ENCODE assay signal across 9 mouse cellular contexts in the genomic region with DNA sequence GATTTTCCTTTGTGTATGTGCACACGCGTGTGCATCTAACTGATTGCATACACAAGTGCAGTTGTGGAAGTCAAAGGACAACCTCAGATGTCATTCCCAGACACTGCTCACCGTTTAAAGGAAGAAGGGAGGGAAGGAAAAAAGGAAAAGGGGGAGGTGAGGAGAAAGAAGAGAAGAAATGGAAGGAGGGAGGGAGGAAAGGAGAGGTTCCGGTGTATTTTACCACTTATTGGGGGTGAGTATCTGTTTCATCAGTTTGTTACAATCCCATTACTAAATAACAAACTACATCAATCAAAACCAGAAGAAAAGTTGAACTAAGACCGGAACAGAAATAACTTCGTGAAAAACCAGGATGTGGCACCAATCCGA. TPM values are rescaled to one million over a fixed set of nuclear protein-coding genes. Genes with fewer than 3 reads are reported as not detected.
DNase-seq lines count a peak whose midpoint lies in the region; ATAC-seq and TF ChIP-seq lines count a peak whose summit lies in the region.
"Had no signal": no experiment of that assay in that cellular context is flagged by ENCODE, and none has a peak within 500 bp of the region (broad histone marks: within the 10 kb centered on the region; RNA-seq: fewer than 3 reads in every experiment).

No protein-coding gene starts in this region.

- peaks cover 23% of the 10 kb centered on the region for H3K36me3 ChIP-seq in heart, embryonic 10.5 days
- peaks cover 10 to 33% of the 10 kb centered on the region in 2 experiments for H3K36me3 ChIP-seq in CH12.LX (replicated peaks in 1 of 2; ENCODE audit: control insufficient read depth in 1 of 2, insufficient read depth in 1 of 2, low read length in 1 of 2)
- peaks cover 17% of the 10 kb centered on the region for H3K36me3 ChIP-seq in forebrain, embryonic 15.5 days
- H3K36me3 ChIP-seq in liver, embryonic 16.5 days (ENCODE audit: control insufficient read depth, insufficient read depth): peaks cover 9% of the 10 kb centered on the region

- no peaks in the 10 kb centered on the region for H3K27me3 ChIP-seq in heart, embryonic 10.5 days (ENCODE audit: insufficient read depth, poor library complexity, severe bottlenecking)
- no peaks in the 10 kb centered on the region for H3K27me3 ChIP-seq in CH12.LX (replicated peaks)
- H3K27me3 ChIP-seq in forebrain, embryonic 15.5 days: no peaks in the 10 kb centered on the region
- no peaks in the 10 kb centered on the region for H3K27me3 ChIP-seq in liver, embryonic 16.5 days (ENCODE audit: control insufficient read depth, insufficient read depth, low read depth, low read length)

- TF ChIP-seq CTCF in CH12.LX (conservative IDR thresholded peaks at IDR 0.05 in 1 of 2, IDR thresholded peaks at IDR 0.05 in 1 of 2; ENCODE audit: low read depth in 2 of 2, low read length in 2 of 2): no peak

- no peak for TF ChIP-seq EP300 in CH12.LX (IDR thresholded peaks at IDR 0.05; ENCODE audit: low read length)

- no peak for DNase-seq in heart, embryonic 10.5 days (ENCODE audit: low spot score)
- DNase-seq in heart, postnatal 36 days: no peak
- DNase-seq in CH12.LX (ENCODE audit: extremely low read depth): no peak
- DNase-seq in adrenal gland, postnatal 10 days: no peak
- DNase-seq in right cerebral cortex, postnatal 14 days: no peak
- DNase-seq in gastrocnemius, postnatal 4 days (ENCODE audit: low spot score in 2 of 2): no peak

- peak overlapping the region; percentile 61; the same call in 1 of the 2 replicates for H3K4me2 ChIP-seq in CH12.LX (ENCODE audit: insufficient read depth, low read depth, poor library complexity, severe bottlenecking)
- H3K4me2 ChIP-seq in forebrain, embryonic 15.5 days (replicated peaks): peak overlapping the region; percentile 57
- peak overlapping the region; percentile 82 for H3K4me2 ChIP-seq in liver, embryonic 16.5 days (ENCODE audit: low read depth, low read length)

- H3K79me2 ChIP-seq in CH12.LX (replicated peaks; ENCODE audit: control insufficient read depth, extremely low read depth, insufficient read depth, poor library complexity, severe bottlenecking): peaks cover 7% of the 10 kb centered on the region

- peak overlapping the region; percentile 80 for H3K4me3 ChIP-seq in heart, embryonic 10.5 days
- peak overlapping the region; percentile 14 to 69 (median 58) for H3K4me3 ChIP-seq in CH12.LX (replicated peaks in 1 of 3; ENCODE audit: low read depth in 2 of 3, low read length in 2 of 3, poor library complexity in 1 of 3)
- peak overlapping the region; percentile 83 for H3K4me3 ChIP-seq in forebrain, embryonic 15.5 days
- H3K4me3 ChIP-seq in liver, embryonic 16.5 days (ENCODE audit: low read depth, low read length): peak overlapping the region; percentile 80

- WGBS in heart, embryonic 10.5 days: 51% methylated on average over 7 of the region's 7 CpGs
- 46% methylated on average over 7 of the region's 7 CpGs for WGBS in forebrain, embryonic 15.5 days
- 42% methylated on average over 7 of the region's 7 CpGs for WGBS in liver, embryonic 16.5 days (ENCODE audit: insufficient replicate concordance)

- no peaks in the 10 kb centered on the region for H3K9me3 ChIP-seq in heart, embryonic 10.5 days
- H3K9me3 ChIP-seq in CH12.LX (replicated peaks; ENCODE audit: low read length): peaks cover 9% of the 10 kb centered on the region
- H3K9me3 ChIP-seq in forebrain, embryonic 15.5 days: no peaks in the 10 kb centered on the region
- no peaks in the 10 kb centered on the region for H3K9me3 ChIP-seq in liver, embryonic 16.5 days (replicated peaks; ENCODE audit: control insufficient read depth, low read length)

- dilution Hi-C loops in CH12.LX (cut with MboI; ENCODE audit: extremely low pct_ligation_motif_present, extremely low pct_unique_long_range_greater_than_20kb, low sequenced_read_pairs): no loop called here

- intact Hi-C loops in heart, postnatal 36 days (cut with DNase I): loop anchor here (1.0 to 10.0 kb wide), 2 partner anchors 63 to 260 kb away; a partner anchor contains a TSS

- peaks cover 8% of the 10 kb centered on the region for H3K4me1 ChIP-seq in heart, embryonic 10.5 days
- peaks cover 8 to 19% of the 10 kb centered on the region in 2 experiments for H3K4me1 ChIP-seq in CH12.LX (ENCODE audit: control insufficient read depth in 1 of 2, insufficient read depth in 2 of 2)
- peaks cover 14% of the 10 kb centered on the region for H3K4me1 ChIP-seq in forebrain, embryonic 15.5 days
- peaks cover 7% of the 10 kb centered on the region for H3K4me1 ChIP-seq in liver, embryonic 16.5 days (ENCODE audit: control insufficient read depth, low read depth, low read length)

- peak overlapping the region; percentile 53 for H3K9ac ChIP-seq in CH12.LX (ENCODE audit: insufficient read depth, low read depth)
- peak overlapping the region; percentile 92; the same call in 1 of the 2 replicates for H3K9ac ChIP-seq in forebrain, embryonic 15.5 days (replicated peaks)
- H3K9ac ChIP-seq in liver, embryonic 16.5 days (ENCODE audit: low read depth, low read length): no peak overlapping the region

- no peak for TF ChIP-seq RAD21 in CH12.LX (IDR thresholded peaks at IDR 0.05; ENCODE audit: low read depth, low read length)

- in situ Hi-C loops in CH12.LX (cut with MboI; ENCODE audit: low pct_ligation_motif_present, low pct_unique_long_range_greater_than_20kb, low sequenced_read_pairs): no loop called here

- peak; percentile 14; the same call in 1 of the 2 replicates for ATAC-seq in forebrain, embryonic 15.5 days (replicated peaks)
- no peak for ATAC-seq in liver, embryonic 16.5 days (ENCODE audit: low read depth)

- no peak for TF ChIP-seq POLR2A in CH12.LX (IDR thresholded peaks at IDR 0.05; ENCODE audit: low read depth, low read length)

- H3K27ac ChIP-seq in heart, embryonic 10.5 days: peak overlapping the region; percentile 98
- no peak overlapping the region for H3K27ac ChIP-seq in CH12.LX (ENCODE audit: insufficient read depth, low read depth)
- H3K27ac ChIP-seq in forebrain, embryonic 15.5 days (replicated peaks): peak overlapping the region; percentile 88
- H3K27ac ChIP-seq in liver, embryonic 16.5 days (ENCODE audit: low read length): no peak overlapping the region; the same call in 1 of the 2 replicates

TF ChIP-seq in CH12.LX, 34 proteins besides CTCF, POLR2A, EP300 and RAD21:
- TF ChIP-seq UBTF (IDR thresholded peaks at IDR 0.05; ENCODE audit: low read depth, low read length) (no peak), MAZ (IDR thresholded peaks at IDR 0.05; ENCODE audit: low read depth, low read length) (no peak), RCOR1 (conservative IDR thresholded peaks at IDR 0.05; ENCODE audit: low read depth, low read length) (no peak)

RNA-seq across cellular contexts. Expression of a gene that starts 0.3 kb away (rescaled TPM):
- 67.2 and 72.1 TPM in 2 replicates for polyA plus RNA-seq in heart, embryonic 10.5 days (2016; fragmentation: Nextera tagmentation; extraction: Ambion mirVana)
- 10 to 100 TPM; 70.2 to 71.1 TPM for total RNA-seq in heart, postnatal 36 days (2021)
- total RNA-seq in CH12.LX (2012; rRNA removed) (15.3 and 20.9 TPM in 2 replicates), CH12.LX (2014; rRNA removed) (28.2 and 39.2 TPM in 2 replicates)
- 31.6 and 38.4 TPM in 2 replicates for polyA plus RNA-seq in CH12.LX (2012; ENCODE audit: insufficient read length, low read depth)
- polyA plus RNA-seq in forebrain, embryonic 15.5 days (2015; fragmentation: Nextera tagmentation; extraction: Ambion mirVana): 54.9 and 55.8 TPM in 2 replicates
- 13.9 TPM in 2 replicates for polyA plus RNA-seq in liver, embryonic 16.5 days (2015; fragmentation: Nextera tagmentation; extraction: Ambion mirVana)
- total RNA-seq in adrenal gland, postnatal 10 days (2021): 10 to 100 TPM; 66.9 to 90.1 TPM
- total RNA-seq in gastrocnemius, postnatal 4 days (2021): 100 to 1,000 TPM in 1 of 2 experiments, 10 to 100 TPM in 1; 88.4 to 102 TPM

RNA-seq across cellular contexts. Expression of a gene that starts 25.0 kb away (rescaled TPM):
- polyA plus RNA-seq in heart, embryonic 10.5 days (2016; fragmentation: Nextera tagmentation; extraction: Ambion mirVana): 352 and 387 TPM in 2 replicates
- 100 to 1,000 TPM; 547 to 556 TPM for total RNA-seq in heart, postnatal 36 days (2021)
- 196 and 213 TPM in 2 replicates for total RNA-seq in CH12.LX (2012; rRNA removed)
- total RNA-seq in CH12.LX (2014; rRNA removed): 249 and 280 TPM in 2 replicates
- polyA plus RNA-seq in CH12.LX (2012; ENCODE audit: insufficient read length, low read depth): 194 and 210 TPM in 2 replicates
- 455 and 463 TPM in 2 replicates for polyA plus RNA-seq in forebrain, embryonic 15.5 days (2015; fragmentation: Nextera tagmentation; extraction: Ambion mirVana)
- polyA plus RNA-seq in liver, embryonic 16.5 days (2015; fragmentation: Nextera tagmentation; extraction: Ambion mirVana): 97.8 and 110 TPM in 2 replicates
- 100 to 1,000 TPM; 307 to 342 TPM for total RNA-seq in adrenal gland, postnatal 10 days (2021)
- 100 to 1,000 TPM; 357 to 376 TPM for total RNA-seq in gastrocnemius, postnatal 4 days (2021)

RNA-seq across cellular contexts. Expression of a gene that starts 31.3 kb away (rescaled TPM):
- polyA plus RNA-seq in heart, embryonic 10.5 days (2016; fragmentation: Nextera tagmentation; extraction: Ambion mirVana): 0.16 and 5.2 TPM in 2 replicates
- not detected for total RNA-seq in heart, postnatal 36 days (2021)
- not detected in 2 replicates for total RNA-seq in CH12.LX (2012; rRNA removed)
- total RNA-seq in CH12.LX (2014; rRNA removed): 0.08 TPM in 1 of 2 replicates, not detected in the other
- polyA plus RNA-seq in CH12.LX (2012; ENCODE audit: insufficient read length, low read depth): 0.13 TPM in 1 of 2 replicates, not detected in the other
- polyA plus RNA-seq in forebrain, embryonic 15.5 days (2015; fragmentation: Nextera tagmentation; extraction: Ambion mirVana): 0.13 TPM in 2 replicates
- 2.4 and 3.0 TPM in 2 replicates for polyA plus RNA-seq in liver, embryonic 16.5 days (2015; fragmentation: Nextera tagmentation; extraction: Ambion mirVana)
- under 1 TPM; 0.36 to 0.45 TPM for total RNA-seq in adrenal gland, postnatal 10 days (2021)
- total RNA-seq in gastrocnemius, postnatal 4 days (2021): not detected
- total RNA-seq: layer of hippocampus, postnatal 36 days had no signal

RNA-seq across cellular contexts. Expression of a gene that starts 59.3 kb away (rescaled TPM):
- not detected in 2 replicates for polyA plus RNA-seq in heart, embryonic 10.5 days (2016; fragmentation: Nextera tagmentation; extraction: Ambion mirVana)
- total RNA-seq in heart, postnatal 36 days (2021): not detected
- total RNA-seq in CH12.LX (2012; rRNA removed) (not detected in 2 replicates), CH12.LX (2014; rRNA removed) (not detected in 2 replicates)
- polyA plus RNA-seq in CH12.LX (2012; ENCODE audit: insufficient read length, low read depth): not detected in 2 replicates
- polyA plus RNA-seq in forebrain, embryonic 15.5 days (2015; fragmentation: Nextera tagmentation; extraction: Ambion mirVana): not detected in 2 replicates
- polyA plus RNA-seq in liver, embryonic 16.5 days (2015; fragmentation: Nextera tagmentation; extraction: Ambion mirVana): not detected in 2 replicates
- total RNA-seq in adrenal gland, postnatal 10 days (2021): not detected
- not detected for total RNA-seq in gastrocnemius, postnatal 4 days (2021)
- total RNA-seq: layer of hippocampus, postnatal 36 days had no signal

Comparison
In these comparisons a context has a peak if more than half of its experiments do, and no peak if none do; other contexts are left out.
1. H3K27ac ChIP-seq: peak in heart, embryonic 10.5 days (single experiment) and forebrain, embryonic 15.5 days (single experiment); none in CH12.LX (single experiment) and liver, embryonic 16.5 days (single experiment).
2. Peak in every context shown above with its lines, with median percentiles within 50 percentile points of each other: H3K4me3 ChIP-seq and H3K4me2 ChIP-seq.